Comparison of ENCODE assay signal across 33 mouse cellular contexts in genomic region chr9:60751098-60751497, GRCm38 (mm10). TPM values are rescaled to one million over a fixed set of nuclear protein-coding genes. Genes with fewer than 3 reads are reported as not detected.
"Had no signal": no experiment of that assay in that cellular context is flagged by ENCODE, and none has a peak within 500 bp of the region (broad histone marks: within the 10 kb centered on the region; RNA-seq: fewer than 3 reads in every experiment).

No protein-coding gene starts in this region.

- H3K27ac ChIP-seq: heart, embryonic 10.5 days; heart, embryonic 13.5 days; heart, embryonic 15.5 days; hindbrain, embryonic 10.5 days; hindbrain, embryonic 12.5 days; hindbrain, embryonic 13.5 days; hindbrain, embryonic 14.5 days; hindbrain, embryonic 15.5 days; hindbrain, postnatal 0 days; kidney, embryonic 15.5 days; kidney, postnatal 0 days; layer of hippocampus, adult 2 months; left cerebral cortex, adult 2 months had no signal

- DNase-seq: heart, postnatal 10 days; heart, postnatal 14 days; heart, postnatal 36 days; heart, postnatal 4 days; kidney, adult 11 months; kidney, adult 18-20 months; kidney, adult 2 months; kidney, adult 8-10 months; kidney, adult 9 months; kidney, postnatal 10 days; kidney, postnatal 14 days; kidney, postnatal 25 days; kidney, postnatal 36 days; kidney, postnatal 4 days; layer of hippocampus, adult 9-11 months; layer of hippocampus, postnatal 36 days had no signal

- H3K4me2 ChIP-seq: heart, embryonic 11.5 days; heart, embryonic 12.5 days; heart, embryonic 13.5 days; heart, embryonic 15.5 days; hindbrain, embryonic 12.5 days; hindbrain, embryonic 13.5 days; hindbrain, embryonic 14.5 days; hindbrain, embryonic 15.5 days; kidney, embryonic 15.5 days had no signal

- H3K9me3 ChIP-seq: heart, embryonic 10.5 days; heart, embryonic 13.5 days; heart, embryonic 15.5 days; hindbrain, embryonic 10.5 days; hindbrain, embryonic 12.5 days; hindbrain, embryonic 13.5 days; hindbrain, embryonic 15.5 days; kidney, embryonic 15.5 days had no signal

- H3K4me1 ChIP-seq: heart, embryonic 10.5 days; heart, embryonic 12.5 days; heart, embryonic 13.5 days; heart, embryonic 15.5 days; hindbrain, embryonic 10.5 days; hindbrain, embryonic 12.5 days; hindbrain, embryonic 13.5 days; hindbrain, embryonic 15.5 days; kidney, embryonic 15.5 days had no signal

- H3K9ac ChIP-seq: heart, embryonic 12.5 days; heart, embryonic 13.5 days; heart, embryonic 15.5 days; hindbrain, embryonic 12.5 days; hindbrain, embryonic 13.5 days; hindbrain, embryonic 14.5 days; hindbrain, embryonic 15.5 days; kidney, embryonic 15.5 days had no signal

- H3K27me3 ChIP-seq: heart, embryonic 12.5 days; heart, embryonic 13.5 days; heart, embryonic 15.5 days; hindbrain, embryonic 12.5 days; hindbrain, embryonic 13.5 days; hindbrain, embryonic 15.5 days; kidney, embryonic 15.5 days had no signal

- ATAC-seq: hindbrain, embryonic 16.5 days; hindbrain, postnatal 0 days; inflammation-experienced regulatory T-cells, adult 6 months had no signal

- H3K36me3 ChIP-seq: heart, embryonic 10.5 days; heart, embryonic 12.5 days; heart, embryonic 13.5 days; heart, embryonic 15.5 days; hindbrain, embryonic 10.5 days; hindbrain, embryonic 12.5 days; hindbrain, embryonic 13.5 days; hindbrain, embryonic 15.5 days; kidney, embryonic 15.5 days had no signal

- H3K4me3 ChIP-seq: heart, embryonic 10.5 days; heart, embryonic 12.5 days; heart, embryonic 13.5 days; heart, embryonic 15.5 days; hindbrain, embryonic 10.5 days; hindbrain, embryonic 12.5 days; hindbrain, embryonic 13.5 days; hindbrain, embryonic 15.5 days; kidney, embryonic 15.5 days; layer of hippocampus, adult 2 months; left cerebral cortex, adult 2 months had no signal

RNA-seq across cellular contexts. Expression of gene Larp6, which starts 38.3 kb away (rescaled TPM):
- polyA plus RNA-seq: inflammation-experienced regulatory T-cells, adult 6 months had no signal
